Mouse (Mus musculus) heart, embryonic 15.5 days (tissue): ENCODE results near the gene Cnn3. TPM values are rescaled to one million over a fixed set of nuclear protein-coding genes. Genes with fewer than 3 reads are reported as not detected.

ENCODE experiments used
- ATAC-seq: fragments of 200-750 bp; cut with Nextera tagmentation; replicated peaks from 2 replicates; pipeline ENCODE4 v1.8.0; 2017; ENCODE audit warnings: low read depth, moderate TSS enrichment; ENCODE audit not compliant: insufficient number of reproducible peaks, insufficient read depth, low FRiP score
- H3K27ac ChIP-seq: fragments of 300-500 bp; sonication (generic); 2 replicates; pipeline ENCODE4 v1.5.1; 2015; ENCODE audit warnings: mild to moderate bottlenecking, inconsistent platforms
- H3K27me3 ChIP-seq: fragments of 300-500 bp; sonication (generic); 2 replicates; pipeline ENCODE4 v1.6.1; 2015; ENCODE audit warnings: inconsistent platforms
- H3K36me3 ChIP-seq: fragments of 300-500 bp; sonication (generic); 2 replicates; pipeline ENCODE4 v1.6.1; 2015; ENCODE audit warnings: mild to moderate bottlenecking, inconsistent platforms
- H3K4me1 ChIP-seq: fragments of 300-500 bp; sonication (generic); replicated peaks from 2 replicates; pipeline ENCODE4 v1.6.1; 2015; ENCODE audit warnings: inconsistent platforms
- H3K4me2 ChIP-seq: fragments of 300-500 bp; sonication (generic); 2 replicates; pipeline ENCODE4 v1.6.1; 2015; ENCODE audit warnings: inconsistent platforms, mild to moderate bottlenecking, moderate library complexity
- H3K4me3 ChIP-seq: fragments of 300-500 bp; sonication (generic); 2 replicates; pipeline ENCODE4 v1.5.1; 2015; ENCODE audit warnings: mild to moderate bottlenecking, inconsistent platforms
- H3K9ac ChIP-seq: fragments of 300-500 bp; sonication (generic); 2 replicates; pipeline ENCODE4 v1.6.1; 2015; ENCODE audit warnings: mild to moderate bottlenecking, inconsistent platforms
- H3K9me3 ChIP-seq: fragments of 300-500 bp; sonication (generic); replicated peaks from 2 replicates; pipeline ENCODE4 v1.6.1; 2016; ENCODE audit warnings: inconsistent platforms
- WGBS: fragments of 180-500 bp; shearing (Covaris S2); methylation state at CpG from one replicate; pipeline ENCODE4 v1.1.7; 2015; ENCODE audit warnings: mixed read lengths; 5-methylcytosine and 5-hydroxymethylcytosine counted together
- polyA plus RNA-seq: library from polyadenylated mRNA; unstranded; fragments of >200 nt; fragmentation: Nextera tagmentation; extraction: Ambion mirVana; gene quantifications from 2 replicates; pipeline ENCODE4 v1.2.1, GENCODE M21; 2015

Gene Cnn3
- polyA plus RNA-seq, 1 experiment from 2014 or later = 341 TPM

DNA sequence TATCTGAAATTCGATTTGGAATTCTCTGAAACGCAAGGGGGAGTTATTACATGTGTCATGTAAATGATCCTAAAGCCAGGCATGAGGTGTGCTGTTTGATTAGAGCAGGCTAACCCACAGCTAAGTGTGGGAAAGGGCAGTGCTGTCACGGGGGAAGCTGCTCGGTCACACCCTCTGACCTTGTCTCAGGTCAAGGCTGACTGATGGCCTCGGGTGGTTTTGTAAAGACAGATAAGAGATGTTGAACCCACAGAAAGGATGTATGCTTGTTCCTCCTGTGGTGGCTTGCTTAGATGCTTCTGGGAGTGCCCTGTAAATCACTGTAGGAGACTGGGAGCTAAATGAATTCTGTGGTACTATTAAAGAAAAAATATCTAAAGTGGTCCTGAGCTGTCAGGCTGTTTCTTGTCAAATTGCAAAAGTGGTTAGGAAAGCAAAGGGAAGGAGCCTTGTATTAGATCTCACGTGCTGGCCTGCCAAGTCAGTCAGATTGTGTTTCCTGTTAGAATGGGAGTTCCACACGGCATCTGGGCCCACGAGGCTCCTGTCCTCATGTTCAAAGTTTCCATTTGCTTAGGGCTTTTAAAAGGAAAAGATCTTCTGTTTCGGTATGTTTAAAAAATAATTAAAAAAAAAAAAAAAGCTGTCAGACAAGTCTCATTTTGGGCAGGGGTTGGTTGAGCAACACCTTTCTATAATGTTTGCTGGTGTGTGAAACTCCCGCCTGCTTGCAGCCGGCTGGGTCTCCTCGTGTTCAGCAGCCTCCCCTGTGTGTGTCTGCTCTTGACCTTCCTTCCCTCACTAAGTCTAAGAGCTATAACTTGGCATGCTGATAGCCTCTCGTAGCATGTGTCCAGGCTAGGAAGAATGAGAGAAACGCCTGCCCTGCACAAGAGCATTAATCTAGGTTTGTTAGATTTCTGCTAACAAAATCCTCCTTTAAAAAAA is 32.5 kb downstream of the Cnn3 start:
- Histone ChIP-seq H3K36me3 (peaks cover 48% of the 10 kb centered on the region), H3K27me3 (no peaks in the 10 kb centered on the region), H3K4me3 (no peak overlapping the region), H3K4me2 (no peak overlapping the region), H3K27ac (no peak overlapping the region), H3K9me3 (no peaks in the 10 kb centered on the region), H3K9ac (no peak overlapping the region), H3K4me1 (0 out of 2 replicates have a peak, but pooled peaks cover 5% of the 10 kb centered on the region)
- no peak; the same call in 1 of the 2 replicates for ATAC-seq
- WGBS = 53% methylated on average over 14 of the region's 14 CpGs

DNA sequence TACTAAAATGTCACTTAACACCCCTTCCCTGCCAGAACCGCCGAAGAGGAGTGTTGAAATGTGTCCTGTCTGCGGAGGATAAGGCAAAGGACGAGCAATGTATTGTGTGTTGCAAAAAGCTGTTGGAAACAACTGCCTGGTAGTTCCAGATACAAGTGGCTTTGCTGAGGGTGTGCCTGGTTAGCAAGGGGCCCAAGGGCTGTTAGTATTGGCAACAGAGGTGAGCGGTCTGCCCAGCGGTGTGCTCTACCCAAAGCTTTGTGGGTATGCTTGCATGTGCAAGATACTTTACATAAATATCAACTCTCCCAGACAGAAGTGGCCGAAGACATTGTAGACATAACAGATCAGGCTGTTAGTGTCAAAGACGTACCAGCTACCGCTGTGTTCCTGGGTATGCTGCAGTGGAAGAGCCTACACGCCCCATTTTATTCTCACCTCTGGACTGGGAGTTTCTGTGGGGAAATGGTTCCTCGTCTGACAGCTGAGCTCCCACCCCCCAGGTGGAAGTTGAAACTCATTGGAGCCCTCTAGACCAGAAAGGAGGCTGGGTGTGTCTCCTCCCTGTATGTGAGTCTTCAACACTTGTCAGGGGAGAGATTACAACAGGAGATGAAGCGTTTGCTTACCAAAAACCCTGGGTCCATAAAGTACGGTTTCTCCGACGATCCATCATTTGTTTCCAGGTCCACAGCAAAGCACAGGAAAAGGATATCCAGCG is 34.3 kb downstream of the Cnn3 start:
- no peak for ATAC-seq
- no peaks in the 10 kb centered on the region for H3K9me3 ChIP-seq
- H3K27ac ChIP-seq = no peak overlapping the region
- no peak overlapping the region for H3K9ac ChIP-seq
- H3K36me3 ChIP-seq = peaks cover 30% of the 10 kb centered on the region
- WGBS = 71% methylated on average over 16 of the region's 16 CpGs
- H3K4me3 ChIP-seq = no peak overlapping the region
- H3K27me3 ChIP-seq = no peaks in the 10 kb centered on the region
- no peak overlapping the region for H3K4me2 ChIP-seq
- H3K4me1 ChIP-seq = 0 out of 2 replicates have a peak, but pooled peaks cover 5% of the 10 kb centered on the region

- no peak for ATAC-seq
- Histone ChIP-seq H3K4me2 (no peak overlapping the region), H3K27me3 (no peaks in the 10 kb centered on the region), H3K27ac (no peak overlapping the region), H3K4me1 (0 out of 2 replicates have a peak, but pooled peaks cover 5% of the 10 kb centered on the region), H3K4me3 (no peak overlapping the region), H3K36me3 (peaks cover 21% of the 10 kb centered on the region), H3K9me3 (no peaks in the 10 kb centered on the region), H3K9ac (no peak overlapping the region)
- 91% methylated on average over 13 of the region's 13 CpGs for WGBS
These were observed 35.2 kb downstream of the Cnn3 start for GRCm38 (mm10) chr3:121461477-121461876.

DNA sequence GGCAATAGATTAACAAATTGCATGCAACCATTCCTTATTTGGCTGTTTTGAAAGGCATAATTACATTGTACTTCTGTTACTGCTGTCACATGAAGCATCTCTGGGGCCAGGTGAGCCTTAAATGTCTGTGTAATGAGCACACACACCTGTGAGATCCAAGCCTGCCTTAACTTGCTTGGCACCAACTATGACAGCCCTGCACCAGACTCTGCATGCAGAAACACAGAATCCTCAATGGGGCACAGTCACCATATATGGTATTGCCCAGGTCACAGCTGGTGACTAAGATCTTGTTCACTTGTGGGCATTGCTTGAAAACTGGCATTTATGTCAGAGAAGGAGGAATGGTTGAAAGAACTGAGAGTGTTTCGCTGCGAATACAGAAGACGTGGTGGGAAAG is 36.5 kb downstream of the Cnn3 start:
- no peak overlapping the region for H3K27ac ChIP-seq
- no peak for ATAC-seq
- 80% methylated on average over 3 of the region's 3 CpGs for WGBS

DNA sequence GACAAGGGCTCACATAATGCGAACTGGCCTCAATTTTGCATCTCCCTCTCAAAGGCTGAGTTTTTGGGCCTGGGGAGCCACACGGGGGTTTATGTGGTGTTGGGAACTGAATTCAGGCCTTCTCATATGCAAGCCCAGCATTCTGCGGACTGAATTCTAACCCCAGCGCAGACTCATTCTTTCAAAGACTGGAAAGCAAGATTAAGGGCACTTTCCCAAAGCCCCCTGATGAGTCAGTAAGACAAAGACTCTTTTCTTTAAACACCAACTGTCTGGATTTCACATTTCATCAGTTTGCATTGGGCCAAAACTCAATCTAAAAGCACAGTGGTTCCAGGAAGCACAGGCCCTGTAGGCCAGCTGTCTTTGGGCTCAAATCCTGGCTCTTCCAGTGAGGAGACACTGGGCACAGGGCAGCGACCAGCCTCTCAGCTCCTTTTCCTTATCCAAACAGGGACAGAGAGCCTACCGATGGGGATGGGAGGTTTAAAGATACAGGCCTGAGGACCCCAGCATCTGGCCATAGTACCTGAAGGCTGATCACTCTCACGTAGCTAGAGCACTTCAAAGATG is 38.5 kb downstream of the Cnn3 start:
- Histone ChIP-seq H3K9ac (no peak overlapping the region), H3K36me3 (no peaks in the 10 kb centered on the region), H3K9me3 (no peaks in the 10 kb centered on the region), H3K4me1 (peaks cover 8% of the 10 kb centered on the region), H3K4me3 (no peak overlapping the region), H3K27me3 (no peaks in the 10 kb centered on the region), H3K27ac (no peak overlapping the region), H3K4me2 (no peak overlapping the region)
- WGBS = 71% methylated on average over 7 of the region's 7 CpGs
- no peak for ATAC-seq

More for the DNA sequence above, 36.5 kb downstream of the Cnn3 start:
- no peak overlapping the region for H3K4me2 ChIP-seq
- H3K4me1 ChIP-seq = 0 out of 2 replicates have a peak, but pooled peaks cover 5% of the 10 kb centered on the region
- H3K9ac ChIP-seq = no peak overlapping the region
- peaks cover 8% of the 10 kb centered on the region; the same call in 1 of the 2 replicates for H3K36me3 ChIP-seq
- H3K4me3 ChIP-seq = no peak overlapping the region
- H3K9me3 ChIP-seq = no peaks in the 10 kb centered on the region
- H3K27me3 ChIP-seq = no peaks in the 10 kb centered on the region

DNA sequence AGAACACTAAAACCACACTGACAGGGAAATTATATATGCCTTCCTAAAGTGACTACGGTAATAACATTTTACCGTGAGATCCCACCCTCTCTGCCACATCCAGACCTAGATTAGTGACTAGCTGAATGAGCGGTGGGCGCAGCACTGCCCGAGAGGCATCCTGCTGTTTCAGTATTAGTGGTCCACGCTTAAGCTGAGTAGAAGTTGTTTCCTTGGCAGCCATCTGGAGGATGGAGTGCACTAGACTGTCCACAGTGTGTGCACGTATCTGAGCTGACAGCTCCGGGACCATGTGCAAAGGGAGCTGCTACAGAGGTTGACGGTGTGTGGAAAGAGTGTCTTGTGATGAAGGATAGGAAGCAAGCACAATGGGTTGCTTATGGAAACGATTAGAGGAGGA is 39.5 kb downstream of the Cnn3 start:
- H3K4me1 ChIP-seq = peaks cover 9% of the 10 kb centered on the region
- H3K9ac ChIP-seq = no peak overlapping the region
- H3K27ac ChIP-seq = no peak overlapping the region
- ATAC-seq = no peak
- no peak overlapping the region for H3K4me3 ChIP-seq
- H3K36me3 ChIP-seq = no peaks in the 10 kb centered on the region
- H3K27me3 ChIP-seq = no peaks in the 10 kb centered on the region
- no peaks in the 10 kb centered on the region for H3K9me3 ChIP-seq
- 72% methylated on average over 10 of the region's 10 CpGs for WGBS
- H3K4me2 ChIP-seq = no peak overlapping the region

- H3K4me1 ChIP-seq = peaks cover 13% of the 10 kb centered on the region
- H3K27ac ChIP-seq = no peak overlapping the region
- WGBS = 73% methylated on average over 10 of the region's 10 CpGs
- no peaks in the 10 kb centered on the region for H3K36me3 ChIP-seq
- H3K9me3 ChIP-seq = no peaks in the 10 kb centered on the region
- no peak overlapping the region for H3K9ac ChIP-seq
- no peak for ATAC-seq
- no peak overlapping the region for H3K4me3 ChIP-seq
- no peak overlapping the region for H3K4me2 ChIP-seq
- H3K27me3 ChIP-seq = no peaks in the 10 kb centered on the region
These were observed 40.8 kb downstream of the Cnn3 start for GRCm38 (mm10) chr3:121467094-121467552.

DNA sequence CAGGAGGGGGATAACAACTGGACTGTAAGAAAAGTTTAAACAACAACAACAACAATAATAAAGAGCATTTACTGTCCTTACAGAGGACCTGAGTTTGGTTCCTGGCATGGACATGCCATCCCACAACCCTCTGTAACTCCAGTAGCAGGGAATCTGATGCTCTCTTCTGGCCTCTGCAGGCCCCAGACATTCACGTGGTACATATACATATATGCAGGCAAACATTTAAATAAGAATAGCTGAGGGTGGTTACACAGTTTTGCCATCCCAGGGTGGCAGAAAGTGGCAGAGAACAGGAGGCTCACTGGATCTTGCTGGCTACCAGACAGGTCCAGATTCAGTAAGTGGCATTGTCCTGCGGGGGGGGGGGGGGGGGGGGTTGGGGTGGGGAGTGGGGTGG is 41.8 kb downstream of the Cnn3 start:
- H3K4me1 ChIP-seq = peaks cover 13% of the 10 kb centered on the region
- H3K36me3 ChIP-seq = no peaks in the 10 kb centered on the region
- H3K9ac ChIP-seq = no peak overlapping the region
- no peak overlapping the region for H3K4me2 ChIP-seq
- H3K27ac ChIP-seq = no peak overlapping the region
- 47% methylated on average over 1 of the region's 2 CpGs for WGBS
- no peak overlapping the region for H3K4me3 ChIP-seq
- H3K27me3 ChIP-seq = no peaks in the 10 kb centered on the region
- no peak for ATAC-seq
- H3K9me3 ChIP-seq = no peaks in the 10 kb centered on the region

DNA sequence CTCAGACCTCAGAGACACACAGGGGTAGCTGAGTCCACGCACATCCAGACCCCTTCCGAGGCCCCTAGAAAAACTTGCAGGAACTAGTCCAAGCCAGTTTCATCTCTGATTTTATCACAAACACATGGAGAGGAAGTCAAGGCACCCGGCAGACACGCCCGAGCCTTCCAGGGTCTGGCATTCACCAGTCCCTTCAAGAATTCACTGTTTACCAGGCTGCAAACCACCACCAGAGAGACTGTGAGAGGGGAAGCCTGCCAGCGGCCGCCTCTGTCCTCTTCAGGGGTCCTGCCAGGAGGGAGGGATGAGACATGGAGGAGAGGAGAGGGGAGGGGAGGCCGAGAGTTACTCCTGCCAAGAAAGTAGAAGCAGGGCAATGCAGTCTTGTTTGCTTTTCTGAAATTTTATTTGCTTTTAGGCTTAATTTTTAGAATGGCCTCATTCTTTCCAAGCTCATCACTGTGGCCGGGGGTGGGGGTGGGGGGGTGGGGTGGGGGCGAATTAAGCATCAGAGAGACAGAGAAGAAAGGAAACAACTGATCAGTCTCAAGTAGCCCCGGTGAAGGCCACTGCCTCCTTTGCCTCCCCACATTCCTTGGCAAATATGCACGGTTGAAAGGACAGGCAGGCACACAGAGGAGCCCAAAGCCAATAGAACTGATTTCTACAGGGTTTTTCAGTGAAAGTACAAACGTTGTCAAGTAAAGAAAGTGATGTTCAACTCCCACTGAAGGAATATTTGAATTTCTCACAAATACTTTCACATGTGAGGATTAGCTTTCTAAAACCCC is 43.1 kb downstream of the Cnn3 start:
- Histone ChIP-seq H3K4me3 (no peak overlapping the region), H3K9ac (no peak overlapping the region), H3K27ac (peak overlapping the region; percentile 49; the same call in 1 of the 2 replicates)

GRCm38 (mm10) chr3:121471703-121472102 is 45.4 kb downstream of the Cnn3 start:
- Histone ChIP-seq H3K4me3 (no peak overlapping the region), H3K9ac (no peak overlapping the region), H3K4me1 (peaks cover 13% of the 10 kb centered on the region), H3K9me3 (no peaks in the 10 kb centered on the region), H3K27me3 (no peaks in the 10 kb centered on the region), H3K4me2 (no peak overlapping the region), H3K36me3 (no peaks in the 10 kb centered on the region), H3K27ac (no peak overlapping the region)
- no peak for ATAC-seq
- WGBS = 68% methylated on average over 11 of the region's 11 CpGs

More for the DNA sequence above, 43.1 kb downstream of the Cnn3 start:
- Histone ChIP-seq H3K4me2 (peak overlapping the region; percentile 29), H3K9me3 (no peaks in the 10 kb centered on the region), H3K27me3 (no peaks in the 10 kb centered on the region), H3K4me1 (peaks cover 13% of the 10 kb centered on the region), H3K36me3 (no peaks in the 10 kb centered on the region)
- WGBS = 9% methylated on average over 13 of the region's 13 CpGs
- 0 out of 2 replicates have a peak, but pooled peaks have one; percentile 24 for ATAC-seq
